Mouse (Mus musculus) ES-Bruce4 (cell line): ENCODE data around the gene Sfxn5.

Source experiments
- CTCF ChIP-seq: IDR thresholded peaks from one replicate; pipeline ENCODE4 v1.8.1; 2011; ENCODE audit warnings: low read depth, low read length
- POLR2A ChIP-seq: IDR thresholded peaks from one replicate; pipeline ENCODE4 v1.8.1; 2011; ENCODE audit warnings: low read length; ENCODE audit not compliant: insufficient read depth

DNA sequence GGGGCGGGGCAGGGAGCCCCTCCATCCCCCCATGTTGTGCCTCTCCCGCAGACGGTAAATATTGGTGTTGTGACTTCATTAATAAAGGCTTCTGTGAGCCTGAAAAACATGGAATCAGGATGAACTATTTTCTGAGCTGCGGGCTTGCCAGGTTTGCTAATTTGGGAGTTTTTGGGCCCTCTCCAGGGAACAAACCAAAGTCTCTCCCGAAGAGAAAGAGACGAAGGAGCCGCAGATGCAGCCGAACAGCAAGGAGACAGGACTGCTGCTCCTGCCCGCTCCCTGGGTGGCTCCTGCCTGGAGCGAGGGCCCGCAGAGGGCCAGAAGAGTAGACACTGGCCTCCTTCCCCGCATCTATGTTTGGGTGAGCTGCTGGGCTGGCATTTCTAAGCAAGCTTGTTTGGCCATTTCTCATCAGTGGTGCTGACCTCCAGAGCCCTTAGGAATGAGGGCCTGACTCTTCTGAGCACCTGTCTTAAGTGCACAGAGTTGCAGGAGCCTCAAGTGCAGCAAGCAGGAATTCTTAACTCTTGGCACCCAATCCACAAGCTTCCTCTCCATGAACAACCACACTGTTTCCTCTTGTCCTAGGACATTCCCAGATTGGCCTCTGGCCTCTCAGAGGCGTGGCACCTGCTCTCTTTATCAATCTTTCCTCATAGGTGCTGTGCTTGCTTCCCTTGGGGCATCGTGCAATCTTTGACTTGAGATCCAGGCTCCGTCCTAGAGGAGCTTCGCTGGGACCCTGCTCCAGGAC lies 126.9 kb downstream of the Sfxn5 start:
- no peak for TF ChIP-seq POLR2A
- no peak for TF ChIP-seq CTCF
